Mouse (Mus musculus) kidney, embryonic 14.5 days (tissue): Measurements from ENCODE around the gene Tspan7. TPM values are rescaled to one million over a fixed set of nuclear protein-coding genes. Genes with fewer than 3 reads are reported as not detected.

Experiments
- polyA plus RNA-seq: library from polyadenylated mRNA; unstranded; fragments of >200 nt; fragmentation: Nextera tagmentation; extraction: Ambion mirVana; gene quantifications from 2 replicates; pipeline ENCODE4 v1.2.1, GENCODE M21; 2014

Gene Tspan7
- polyA plus RNA-seq, 1 experiment from 2014 or later: 101 TPM

Other genes starting within 250 kb of the Tspan7 start
- gene Otc, start 232.9 kb upstream of the Tspan7 start, polyA plus RNA-seq: not detected in 2 replicates
- 23.3 and 36.8 TPM in 2 replicates for gene Mid1ip1, start 229.9 kb downstream of the Tspan7 start, polyA plus RNA-seq